Mouse (Mus musculus) erythroblast, embryonic 14.5 days (primary cell): ENCODE results near the gene Cenpu.

ENCODE experiments used
- GATA1 ChIP-seq: IDR thresholded peaks from 2 replicates; pipeline ENCODE4 v1.6.1; 2012; ENCODE audit warnings: low read length, inconsistent platforms, mixed read lengths
- TAL1 ChIP-seq: IDR thresholded peaks from 3 replicates; pipeline ENCODE4 v1.6.1; 2012; ENCODE audit warnings: low read length, inconsistent platforms, mixed read lengths

GRCm38 (mm10) chr8:46612913-46613312 is 61.1 kb downstream of the Cenpu start:
- TF ChIP-seq TAL1, result no peak
- TF ChIP-seq GATA1, result no peak
